Mouse (Mus musculus): ENCODE measurements around the gene Mrpl28. TPM values are rescaled to one million over a fixed set of nuclear protein-coding genes. Genes with fewer than 3 reads are reported as not detected.
A peak's percentile ranks its signal among the peaks of the same experiment; 100 is the strongest.
"Not testable (repeated sequence)": the region's sequence is repeated elsewhere in the genome, so short reads cannot be mapped to it uniquely, and the experiment has no call there.

Mrpl28 gene
- polyA plus RNA-seq, 1 experiment from 2014 or later, result 120 TPM

DNA sequence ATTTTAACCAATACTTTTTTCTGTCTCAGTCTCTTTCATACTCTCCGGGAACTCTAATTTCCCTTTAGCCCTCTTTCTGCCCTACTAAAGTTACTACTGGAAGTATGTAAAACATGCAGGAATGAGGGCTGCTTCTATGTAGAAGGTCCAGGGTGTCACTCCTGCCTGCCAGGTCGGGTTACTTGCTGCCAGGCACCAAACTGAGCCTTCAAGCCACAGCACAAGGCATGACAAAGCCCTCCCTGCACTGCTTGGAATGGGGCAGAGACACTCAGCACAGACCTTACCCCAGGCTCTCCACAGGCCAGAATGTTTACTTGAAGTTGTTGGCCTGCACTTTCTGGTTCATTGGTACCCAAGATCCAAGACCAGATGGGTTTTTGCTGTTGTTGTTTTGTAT, 23.1 kb upstream of the Mrpl28 start:
- no peak overlapping the region for H3K27ac ChIP-seq (replicated peaks)
- H3K9ac ChIP-seq, result no peak overlapping the region
- no peak overlapping the region for H3K4me3 ChIP-seq (replicated peaks)
- WGBS (ENCODE audit: insufficient replicate concordance), result 40% methylated on average over 2 of the region's 2 CpGs
- H3K9me3 ChIP-seq (replicated peaks), result no peaks in the 10 kb centered on the region
- no peak overlapping the region for H3K4me2 ChIP-seq
- H3K27me3 ChIP-seq, result no peaks in the 10 kb centered on the region
- ATAC-seq (ENCODE audit: insufficient read depth), result no peak
- no peaks in the 10 kb centered on the region for H3K36me3 ChIP-seq (replicated peaks)
- H3K4me1 ChIP-seq (replicated peaks), result peaks cover 13% of the 10 kb centered on the region

DNA sequence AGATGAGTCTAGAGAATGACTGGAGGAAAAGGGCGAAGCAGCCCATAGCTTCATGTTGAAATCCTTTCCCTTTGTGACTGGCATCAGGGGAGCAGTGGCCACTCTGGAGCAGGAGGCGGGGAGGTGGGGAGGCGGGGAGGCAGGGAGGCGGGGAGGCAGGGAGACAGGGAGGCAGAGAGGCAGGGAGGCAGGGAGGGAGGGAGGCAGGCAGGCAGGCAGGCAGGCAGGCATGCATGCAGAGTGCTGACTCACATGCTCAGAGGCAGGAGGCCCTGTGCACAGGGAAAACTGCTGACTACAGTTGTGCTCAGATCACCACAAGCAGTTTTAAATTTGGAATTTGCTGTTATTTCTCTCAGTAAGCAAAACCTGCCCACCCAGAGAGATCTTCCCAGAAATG, 21.8 kb upstream of the Mrpl28 start:
- no peak overlapping the region for H3K4me2 ChIP-seq
- no peak; the same call in 1 of the 2 replicates for ATAC-seq (ENCODE audit: insufficient read depth)
- WGBS (ENCODE audit: insufficient replicate concordance), result 53% methylated on average over 4 of the region's 4 CpGs
- no peak overlapping the region for H3K27ac ChIP-seq (replicated peaks)
- H3K27me3 ChIP-seq, result peaks cover 7% of the 10 kb centered on the region; the same call in 1 of the 2 replicates
- peaks cover 3% of the 10 kb centered on the region; the same call in 1 of the 2 replicates for H3K4me1 ChIP-seq (replicated peaks)
- no peaks in the 10 kb centered on the region for H3K9me3 ChIP-seq (replicated peaks)
- H3K36me3 ChIP-seq (replicated peaks), result no peaks in the 10 kb centered on the region
- no peak overlapping the region for H3K4me3 ChIP-seq (replicated peaks)
- no peak overlapping the region for H3K9ac ChIP-seq

DNA sequence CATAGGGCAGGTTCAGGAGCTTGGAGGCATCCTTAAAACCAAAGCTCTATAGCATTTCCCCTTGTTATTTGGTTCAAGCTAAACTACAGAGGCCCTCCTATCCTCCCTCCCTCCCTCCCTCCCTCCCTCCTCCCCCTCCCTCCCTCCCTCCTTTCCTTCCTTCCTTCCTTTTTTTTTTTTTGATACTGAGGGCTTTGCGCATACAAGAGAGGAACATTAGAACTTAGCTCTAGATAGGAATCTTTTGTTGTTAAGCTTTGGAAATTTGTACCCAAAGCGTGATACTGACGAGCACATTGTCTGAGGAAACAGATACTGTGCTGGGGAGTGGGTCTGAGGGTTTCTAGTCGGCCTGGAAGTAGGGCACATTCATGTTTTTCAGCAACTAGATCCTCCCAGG, 17.7 kb upstream of the Mrpl28 start:
- H3K9me3 ChIP-seq (replicated peaks), result no peaks in the 10 kb centered on the region
- H3K36me3 ChIP-seq (replicated peaks), result no peaks in the 10 kb centered on the region
- no peak overlapping the region for H3K4me2 ChIP-seq
- no peak for ATAC-seq (ENCODE audit: insufficient read depth)
- no peak overlapping the region for H3K4me3 ChIP-seq (replicated peaks)
- WGBS (ENCODE audit: insufficient replicate concordance), result 29% methylated on average over 4 of the region's 4 CpGs
- no peak overlapping the region for H3K9ac ChIP-seq
- H3K4me1 ChIP-seq (replicated peaks), result peaks cover 6% of the 10 kb centered on the region; the same call in 1 of the 2 replicates
- H3K27me3 ChIP-seq, result peaks cover 21% of the 10 kb centered on the region
- H3K27ac ChIP-seq (replicated peaks), result no peak overlapping the region

DNA sequence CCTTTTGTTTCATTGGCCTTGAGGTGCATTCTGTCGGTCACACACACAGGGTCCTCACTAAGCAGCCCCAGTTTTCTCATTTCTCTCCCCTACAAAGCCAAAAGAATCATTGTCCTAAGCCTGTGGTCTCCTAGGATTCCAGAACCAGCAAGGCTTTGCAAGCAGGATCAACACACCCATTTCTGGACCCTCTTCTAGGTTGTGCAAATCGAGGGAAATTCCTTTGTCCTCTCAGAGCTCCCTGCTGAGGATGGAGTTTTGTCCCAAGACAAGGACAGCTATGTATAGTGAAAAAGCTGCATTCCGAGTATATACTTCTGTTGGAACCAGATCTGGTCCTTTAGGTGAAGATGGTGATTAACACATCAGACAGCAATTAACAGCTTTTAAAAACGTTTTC, 13.1 kb upstream of the Mrpl28 start:
- ATAC-seq (ENCODE audit: insufficient read depth), result no peak
- Histone ChIP-seq H3K9ac (no peak overlapping the region), H3K4me2 (no peak overlapping the region), H3K27ac (replicated peaks) (no peak overlapping the region; the same call in 1 of the 2 replicates), H3K4me1 (replicated peaks) (peaks cover 24% of the 10 kb centered on the region), H3K36me3 (replicated peaks) (no peaks in the 10 kb centered on the region), H3K9me3 (replicated peaks) (no peaks in the 10 kb centered on the region), H3K27me3 (peaks cover 67% of the 10 kb centered on the region), H3K4me3 (replicated peaks) (no peak overlapping the region)
- whole genome bisulfite sequencing (ENCODE audit: insufficient replicate concordance), result 20% methylated on average over 4 of the region's 4 CpGs

- Histone ChIP-seq H3K27me3 (peaks cover 72% of the 10 kb centered on the region), H3K4me1 (replicated peaks) (peaks cover 33% of the 10 kb centered on the region), H3K9me3 (replicated peaks) (no peaks in the 10 kb centered on the region), H3K27ac (replicated peaks) (no peak overlapping the region), H3K4me3 (replicated peaks) (no peak overlapping the region), H3K4me2 (no peak overlapping the region), H3K36me3 (replicated peaks) (no peaks in the 10 kb centered on the region), H3K9ac (no peak overlapping the region)
- WGBS (ENCODE audit: insufficient replicate concordance), result 24% methylated on average over 4 of the region's 4 CpGs
- ATAC-seq (ENCODE audit: insufficient read depth), result no peak
These were observed 12.3 kb upstream of the Mrpl28 start for GRCm38 (mm10) chr17:26111024-26111423.

DNA sequence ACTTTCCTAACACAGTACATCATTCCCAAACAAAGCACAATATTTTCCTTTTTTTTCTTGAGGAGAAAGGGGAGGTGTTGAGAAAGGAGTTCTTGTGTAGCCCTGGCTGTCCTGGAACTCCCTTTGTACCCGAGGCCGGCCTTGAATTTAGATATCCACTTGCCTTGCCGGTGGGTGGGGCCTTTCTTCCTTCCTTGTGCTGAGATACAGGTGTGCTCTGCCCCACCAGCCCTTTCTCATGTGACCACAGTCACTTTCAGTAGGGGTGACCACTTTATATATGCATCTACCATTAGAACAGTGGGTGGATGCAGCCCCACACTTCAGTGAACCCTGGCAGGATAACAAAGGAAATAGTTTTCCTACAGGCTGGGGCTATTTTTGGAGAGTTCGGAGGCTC, 11.6 kb upstream of the Mrpl28 start:
- no peak overlapping the region for H3K4me2 ChIP-seq
- peaks cover 34% of the 10 kb centered on the region for H3K4me1 ChIP-seq (replicated peaks)
- H3K27ac ChIP-seq (replicated peaks), result no peak overlapping the region
- no peaks in the 10 kb centered on the region for H3K36me3 ChIP-seq (replicated peaks)
- no peak overlapping the region for H3K9ac ChIP-seq
- no peak overlapping the region for H3K4me3 ChIP-seq (replicated peaks)
- WGBS (ENCODE audit: insufficient replicate concordance), result 28% methylated on average over 4 of the region's 4 CpGs
- H3K27me3 ChIP-seq, result peaks cover 75% of the 10 kb centered on the region
- no peaks in the 10 kb centered on the region for H3K9me3 ChIP-seq (replicated peaks)
- ATAC-seq (ENCODE audit: insufficient read depth), result no peak

- H3K9ac ChIP-seq, result peak overlapping the region; percentile 63; the same call in 1 of the 2 replicates
- H3K9me3 ChIP-seq (replicated peaks), result no peaks in the 10 kb centered on the region
- no peak for ATAC-seq (ENCODE audit: insufficient read depth)
- no peak overlapping the region for H3K27ac ChIP-seq (replicated peaks)
- peaks cover 84% of the 10 kb centered on the region for H3K27me3 ChIP-seq
- WGBS (ENCODE audit: insufficient replicate concordance), result 13% methylated on average over 14 of the region's 14 CpGs
- H3K4me3 ChIP-seq (replicated peaks), result peak overlapping the region; percentile 70
- peaks cover 34% of the 10 kb centered on the region for H3K4me1 ChIP-seq (replicated peaks)
- H3K4me2 ChIP-seq, result peak overlapping the region; percentile 86
- no peaks in the 10 kb centered on the region for H3K36me3 ChIP-seq (replicated peaks)
These were observed 10.5 kb upstream of the Mrpl28 start for GRCm38 (mm10) chr17:26112751-26113150.

DNA sequence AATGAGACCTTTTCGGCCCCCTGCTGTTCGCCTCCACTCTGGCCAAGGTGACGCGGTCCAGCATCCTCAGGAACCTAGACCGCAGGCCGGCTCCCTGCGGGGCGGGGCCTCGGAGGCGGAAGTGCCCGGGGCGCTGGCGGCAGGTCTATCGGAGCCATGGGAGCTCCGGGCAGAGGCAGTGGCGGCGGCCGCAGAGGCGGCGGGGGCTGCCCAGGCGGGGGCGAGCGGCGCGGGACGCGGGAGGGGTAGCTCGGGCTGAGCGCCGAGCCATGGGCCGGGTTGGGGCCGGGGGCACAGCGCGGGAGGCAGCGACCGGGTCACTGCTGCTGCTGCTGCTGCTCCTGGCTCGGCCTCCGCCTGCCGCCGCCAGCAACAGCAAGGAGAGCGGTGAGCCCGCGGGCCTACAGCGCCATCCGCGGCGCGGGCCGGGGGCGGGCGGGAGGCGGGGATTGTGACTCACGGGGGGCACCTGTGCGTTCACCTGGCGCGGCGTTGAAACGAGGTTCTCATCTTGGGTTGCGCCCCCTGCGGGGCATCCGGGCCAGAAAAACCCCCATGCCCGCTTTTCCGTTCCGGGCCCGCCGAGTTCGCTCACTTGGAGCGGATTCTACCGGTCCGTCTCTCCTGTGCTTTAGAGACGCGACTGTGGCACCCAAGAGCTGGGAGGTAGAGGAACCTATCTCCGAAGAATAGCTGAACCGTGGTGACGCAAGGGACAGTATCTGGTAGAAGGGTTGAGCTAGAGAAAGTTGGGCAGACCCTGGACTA, 9.9 kb upstream of the Mrpl28 start, which contains the start of gene Tmem8:
TSS of gene Tmem8 (plus strand) at position 119 of the 768 bp plus-strand sequence.
- no peaks in the 10 kb centered on the region for H3K9me3 ChIP-seq (replicated peaks)
- peak; percentile 69 for ATAC-seq (ENCODE audit: insufficient read depth)
- peaks cover 90% of the 10 kb centered on the region for H3K27me3 ChIP-seq
- peak within 1 kb of the TSS; percentile 63 for H3K9ac ChIP-seq
- no peak within 1 kb of the TSS; the same call in 1 of the 2 replicates for H3K27ac ChIP-seq (replicated peaks)
- no peaks in the 10 kb centered on the region for H3K36me3 ChIP-seq (replicated peaks)
- peaks cover 34% of the 10 kb centered on the region for H3K4me1 ChIP-seq (replicated peaks)
- H3K4me3 ChIP-seq (replicated peaks), result peak within 1 kb of the TSS; percentile 70
- peak within 1 kb of the TSS; percentile 86 for H3K4me2 ChIP-seq
- WGBS (ENCODE audit: insufficient replicate concordance), result under 1% methylated on average over 62 of the region's 75 CpGs

DNA sequence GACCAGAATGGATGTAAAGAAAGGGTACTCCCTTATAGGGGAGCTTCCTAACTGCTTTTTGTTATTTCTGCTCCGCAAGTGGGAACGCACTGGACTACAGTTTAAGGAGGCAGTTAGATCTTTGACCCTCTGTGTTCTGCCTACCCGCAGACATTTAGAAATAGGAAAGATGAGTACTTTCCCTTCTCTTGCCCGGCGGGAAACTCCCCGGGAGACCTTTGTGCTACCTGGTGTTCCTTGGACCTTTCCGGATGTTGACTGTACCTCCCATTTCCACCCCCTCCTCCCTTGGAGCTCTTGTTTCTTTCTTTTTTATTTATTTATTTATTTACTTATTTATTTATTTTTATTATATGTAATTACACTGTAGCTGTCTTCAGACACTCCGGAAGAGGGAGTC, 9.2 kb upstream of the Mrpl28 start:
- Histone ChIP-seq H3K27me3 (peaks cover 95% of the 10 kb centered on the region), H3K27ac (replicated peaks) (no peak overlapping the region)
- no peak for ATAC-seq (ENCODE audit: insufficient read depth)

DNA sequence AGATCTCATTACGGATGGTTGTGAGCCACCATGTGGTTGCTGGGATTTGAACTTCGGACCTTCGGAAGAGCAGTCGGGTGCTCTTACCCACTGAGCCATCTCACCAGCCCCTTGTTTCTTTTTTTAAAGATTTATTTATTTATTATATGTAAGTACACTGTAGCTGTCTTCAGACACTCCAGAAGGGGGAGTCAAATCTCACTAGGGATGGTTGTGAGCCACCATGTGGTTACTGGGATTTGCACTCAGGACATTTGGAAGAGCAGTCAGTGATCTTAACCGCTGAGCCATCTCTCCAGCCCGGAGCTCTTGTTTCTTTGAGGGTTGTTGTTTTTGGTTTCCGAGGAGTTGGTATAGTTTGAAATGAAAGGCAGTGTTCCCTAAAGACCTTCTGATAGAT, 8.8 kb upstream of the Mrpl28 start:
- 50% methylated on average over 7 of the region's 7 CpGs for WGBS (ENCODE audit: insufficient replicate concordance)

More for the DNA sequence above, 9.2 kb upstream of the Mrpl28 start:
- 12% methylated on average over 8 of the region's 8 CpGs for WGBS (ENCODE audit: insufficient replicate concordance)
- Histone ChIP-seq H3K9ac (peak overlapping the region; percentile 63; the same call in 1 of the 2 replicates), H3K36me3 (replicated peaks) (no peaks in the 10 kb centered on the region), H3K4me2 (peak overlapping the region; percentile 86), H3K9me3 (replicated peaks) (no peaks in the 10 kb centered on the region), H3K4me1 (replicated peaks) (peaks cover 34% of the 10 kb centered on the region), H3K4me3 (replicated peaks) (peak overlapping the region; percentile 70)

GRCm38 (mm10) chr17:26115205-26115898, 7.9 kb upstream of the Mrpl28 start:
- Histone ChIP-seq H3K9me3 (replicated peaks) (no peaks in the 10 kb centered on the region), H3K4me2 (no peak overlapping the region), H3K27ac (replicated peaks) (no peak overlapping the region), H3K9ac (no peak overlapping the region), H3K27me3 (peaks cover 89% of the 10 kb centered on the region), H3K36me3 (replicated peaks) (no peaks in the 10 kb centered on the region), H3K4me1 (replicated peaks) (peaks cover 37% of the 10 kb centered on the region), H3K4me3 (replicated peaks) (no peak overlapping the region)
- 72% methylated on average over 7 of the region's 7 CpGs for WGBS (ENCODE audit: insufficient replicate concordance)
- no peak for ATAC-seq (ENCODE audit: insufficient read depth)

More for the DNA sequence above, 8.8 kb upstream of the Mrpl28 start:
- peaks cover 95% of the 10 kb centered on the region for H3K27me3 ChIP-seq
- H3K4me2 ChIP-seq; H3K36me3 ChIP-seq (replicated peaks); H3K4me3 ChIP-seq (replicated peaks); H3K9ac ChIP-seq; H3K9me3 ChIP-seq (replicated peaks); ATAC-seq (ENCODE audit: insufficient read depth); H3K27ac ChIP-seq (replicated peaks): not testable (repeated sequence)
- peaks cover 34% of the 10 kb centered on the region for H3K4me1 ChIP-seq (replicated peaks)
